Mouse (Mus musculus) E14TG2a.4 (cell line): ENCODE data around the gene Zfp354b.

Experiments used
- H3K27me3 ChIP-seq: 2 replicates; pipeline ENCODE4 v1.6.1; 2014; ENCODE audit warnings: low read length, control low read depth; ENCODE audit not compliant: insufficient read depth
- H3K36me3 ChIP-seq: 2 replicates; pipeline ENCODE4 v1.6.1; 2014; ENCODE audit warnings: low read length, control low read depth; ENCODE audit not compliant: insufficient read depth
- H3K4me1 ChIP-seq: replicated peaks from 2 replicates; pipeline ENCODE4 v1.6.1; 2014; ENCODE audit warnings: low read depth, low read length, control low read depth
- H3K4me3 ChIP-seq: replicated peaks from 2 replicates; pipeline ENCODE4 v1.5.1; 2014; ENCODE audit warnings: mild to moderate bottlenecking, low read length
- H3K9me3 ChIP-seq: 2 replicates; pipeline ENCODE4 v1.6.1; 2014; ENCODE audit warnings: low read length, control low read depth
- CTCF ChIP-seq: conservative IDR thresholded peaks from 2 replicates; pipeline ENCODE4 v1.5.1; 2014; ENCODE audit warnings: low read length
- NANOG ChIP-seq: IDR thresholded peaks from 2 replicates; pipeline ENCODE4 v1.6.1; 2014; ENCODE audit warnings: borderline replicate concordance, low read length, mixed read lengths
- POU5F1 ChIP-seq: IDR thresholded peaks from 2 replicates; pipeline ENCODE4 v1.6.1; 2014; ENCODE audit warnings: low read length, borderline replicate concordance

The Zfp354b gene

DNA sequence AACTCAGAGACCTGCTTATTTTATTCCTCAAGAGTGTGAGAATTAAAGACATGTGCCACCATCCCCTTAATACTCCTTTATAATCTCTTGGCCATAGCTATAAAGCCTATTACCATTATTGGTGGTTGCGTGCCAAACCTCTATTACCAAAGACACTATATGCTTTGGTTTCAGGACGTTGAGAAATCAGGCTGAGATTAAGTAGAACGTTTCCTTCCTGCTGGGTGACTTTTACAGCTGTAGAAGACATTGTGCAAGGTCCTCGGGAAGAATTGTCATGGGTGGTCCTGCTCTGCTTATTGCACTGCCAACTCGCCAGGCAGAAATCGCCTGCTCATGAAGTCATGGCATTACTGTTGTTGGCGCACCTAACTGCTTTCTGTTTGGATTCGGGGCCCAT lies 7.0 kb upstream of the Zfp354b start:
- H3K4me3 ChIP-seq: no peak overlapping the region
- TF ChIP-seq POU5F1 (no peak), CTCF (no peak), NANOG (no peak)
- H3K36me3 ChIP-seq: no peaks in the 10 kb centered on the region
- H3K4me1 ChIP-seq: peaks cover 4% of the 10 kb centered on the region; the same call in 1 of the 2 replicates
- H3K27me3 ChIP-seq: peaks cover 26% of the 10 kb centered on the region
- no peaks in the 10 kb centered on the region for H3K9me3 ChIP-seq

DNA sequence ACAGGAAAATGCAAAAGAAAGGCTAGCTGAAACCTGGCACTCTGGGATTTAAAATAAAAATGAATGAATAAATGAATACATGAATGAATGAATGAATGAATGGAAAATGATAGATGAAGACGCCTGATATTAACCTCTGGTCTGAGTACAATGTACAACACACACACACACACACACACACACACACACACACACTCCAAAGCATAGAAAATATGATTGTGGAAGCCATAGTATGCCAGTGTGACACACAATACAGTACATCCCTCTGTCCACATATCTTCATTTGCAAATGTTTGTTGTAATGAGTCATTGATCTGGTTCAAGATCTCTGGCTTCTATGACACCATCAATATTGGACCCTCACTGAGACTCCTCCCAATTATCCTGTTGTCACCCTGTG lies 607 bp upstream of the Zfp354b start:
- Histone ChIP-seq H3K27me3 (peaks cover 43% of the 10 kb centered on the region), H3K9me3 (no peaks in the 10 kb centered on the region), H3K4me3 (no peak overlapping the region), H3K36me3 (no peaks in the 10 kb centered on the region), H3K4me1 (peaks cover 24% of the 10 kb centered on the region)
- TF ChIP-seq CTCF (no peak), NANOG (no peak), POU5F1 (no peak)

DNA sequence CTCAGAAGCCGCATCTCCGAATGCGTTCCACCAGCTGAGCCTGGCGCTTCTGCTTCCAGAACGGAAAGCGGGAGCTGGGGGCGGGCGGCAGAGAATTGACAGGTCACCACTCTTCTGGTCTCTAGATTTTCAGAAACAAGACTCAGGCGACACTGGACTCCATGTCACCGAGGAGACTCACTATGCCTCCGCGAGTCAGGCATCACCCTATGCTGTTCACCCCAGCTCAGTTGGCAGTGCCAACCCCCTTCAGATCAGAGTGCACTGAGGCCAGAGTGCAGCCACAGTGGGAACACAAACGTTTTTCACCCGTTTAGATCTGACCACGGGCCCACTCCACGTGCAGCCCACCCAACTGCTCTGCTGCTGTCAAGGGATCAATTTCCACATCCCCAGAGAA lies 412 bp downstream of the Zfp354b start:
- H3K9me3 ChIP-seq: no peaks in the 10 kb centered on the region
- H3K36me3 ChIP-seq: no peaks in the 10 kb centered on the region
- peaks cover 44% of the 10 kb centered on the region for H3K27me3 ChIP-seq
- H3K4me1 ChIP-seq: peaks cover 27% of the 10 kb centered on the region
- TF ChIP-seq NANOG: no peak
- TF ChIP-seq CTCF: no peak
- TF ChIP-seq POU5F1: no peak
- H3K4me3 ChIP-seq: peak overlapping the region; percentile 84

DNA sequence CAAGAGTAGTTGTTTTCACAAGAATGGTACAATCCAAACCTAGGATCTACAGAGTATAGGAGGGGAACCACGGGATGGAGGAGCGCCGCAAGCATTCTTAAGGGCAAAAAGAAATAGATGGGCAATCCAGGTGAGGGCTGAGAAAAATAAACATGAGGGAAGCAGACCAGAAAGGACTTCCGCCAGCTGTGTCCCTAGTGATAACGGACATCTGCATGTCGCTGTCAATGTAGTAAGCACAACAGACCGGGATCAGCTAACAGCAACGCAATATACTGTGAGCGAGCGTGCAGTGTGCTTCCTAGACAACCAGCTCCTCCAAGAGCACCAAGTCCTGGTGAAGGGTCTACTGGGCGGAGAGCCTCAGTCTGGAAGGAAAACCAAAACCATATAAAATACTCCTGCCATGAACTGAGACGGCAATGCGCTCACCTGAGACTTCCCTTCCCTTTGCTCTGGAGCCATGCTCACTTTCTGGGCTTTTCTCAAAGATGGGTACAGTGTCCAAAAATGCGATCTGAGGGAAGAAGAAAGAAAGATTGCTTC lies 891 bp downstream of the Zfp354b start:
- Histone ChIP-seq H3K27me3 (peaks cover 43% of the 10 kb centered on the region), H3K4me1 (peaks cover 32% of the 10 kb centered on the region), H3K4me3 (peak overlapping the region; percentile 84), H3K9me3 (no peaks in the 10 kb centered on the region), H3K36me3 (no peaks in the 10 kb centered on the region)
- TF ChIP-seq POU5F1: no peak
- TF ChIP-seq CTCF: no peak
- no peak for TF ChIP-seq NANOG

DNA sequence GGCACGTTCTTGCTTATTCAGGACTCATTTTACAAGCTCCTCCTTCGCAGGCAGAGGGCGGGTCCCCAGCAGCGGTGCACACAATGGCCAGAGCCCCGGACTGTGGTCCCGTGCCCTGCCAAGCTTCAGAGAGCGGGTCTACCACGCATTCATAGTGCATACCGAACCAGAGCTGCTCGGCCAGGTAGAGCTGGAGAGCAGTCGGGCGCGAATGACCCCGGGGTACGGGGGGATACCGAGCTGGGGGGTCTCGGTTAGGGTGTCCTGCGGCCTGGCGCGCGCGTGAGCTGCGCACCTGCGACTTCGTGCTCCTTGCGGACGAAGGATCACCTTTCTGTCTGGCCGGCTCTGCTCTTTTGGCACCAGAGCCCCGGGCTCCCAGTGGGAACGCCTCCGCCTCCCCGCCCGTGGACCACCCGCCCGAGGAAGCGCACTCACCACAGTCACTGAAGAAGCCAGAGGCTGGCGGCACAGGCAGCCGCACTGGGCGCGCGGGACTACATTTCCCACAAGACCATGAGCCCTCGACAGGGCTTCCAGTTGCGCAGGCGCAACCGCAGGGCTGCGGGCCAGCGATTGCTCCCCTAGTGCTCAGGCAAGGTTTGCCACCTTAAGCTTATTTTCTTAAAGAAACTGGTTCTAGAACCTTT lies 15.6 kb downstream of the Zfp354b start, which contains the start of gene Zfp2:
Gene Zfp2, minus strand, starts transcription at position 495 of the 650 bp plus-strand sequence.
- peaks cover 18% of the 10 kb centered on the region for H3K36me3 ChIP-seq
- peak within 1 kb of the TSS; percentile 97 for H3K4me3 ChIP-seq
- H3K27me3 ChIP-seq: no peaks in the 10 kb centered on the region
- peaks cover 42% of the 10 kb centered on the region for H3K4me1 ChIP-seq
- H3K9me3 ChIP-seq: no peaks in the 10 kb centered on the region
- TF ChIP-seq CTCF (peak; percentile 33), POU5F1 (no peak)

DNA sequence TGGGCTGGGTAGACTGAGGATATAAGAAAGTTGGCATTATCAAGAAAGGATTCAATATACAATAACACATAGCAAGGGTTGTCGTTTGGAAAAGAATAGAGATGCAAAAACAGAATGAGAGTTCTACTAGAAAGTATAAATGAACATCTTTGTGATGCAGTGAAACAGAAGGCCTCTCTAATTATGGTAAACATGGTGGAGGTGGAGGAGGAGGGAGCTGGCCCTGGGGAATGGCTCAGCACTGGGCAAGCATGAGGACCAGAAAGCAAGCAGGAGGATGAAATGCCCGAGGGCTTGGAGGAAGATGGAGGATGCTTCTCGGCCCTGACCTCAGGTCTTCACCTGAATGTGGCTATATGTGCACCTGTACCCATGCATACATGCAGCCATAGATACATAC lies 17.0 kb downstream of the Zfp354b start:
- Histone ChIP-seq H3K9me3 (no peaks in the 10 kb centered on the region), H3K36me3 (peaks cover 31% of the 10 kb centered on the region), H3K27me3 (no peaks in the 10 kb centered on the region), H3K4me3 (no peak overlapping the region), H3K4me1 (peaks cover 42% of the 10 kb centered on the region)
- TF ChIP-seq CTCF (no peak), NANOG (no peak), POU5F1 (no peak)

DNA sequence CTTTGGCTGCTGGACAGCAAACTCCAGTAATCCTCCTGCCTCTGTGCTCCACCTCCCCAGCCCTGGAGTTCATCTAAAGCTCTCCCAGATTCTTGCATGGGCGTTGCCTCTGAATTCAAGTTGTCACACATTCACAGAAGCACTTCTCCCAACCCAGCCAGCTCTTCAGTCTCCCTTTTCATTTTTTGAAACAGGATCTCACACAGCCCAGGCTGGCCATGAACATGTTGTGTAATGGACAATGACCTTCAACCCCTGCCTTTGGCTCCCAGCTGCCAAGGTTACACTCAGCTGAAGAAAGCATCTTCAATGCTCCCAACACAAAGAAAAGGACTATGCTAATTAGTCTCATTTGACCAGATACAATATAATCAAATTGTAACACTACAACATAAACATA lies 18.1 kb downstream of the Zfp354b start:
- Histone ChIP-seq H3K9me3 (no peaks in the 10 kb centered on the region), H3K27me3 (no peaks in the 10 kb centered on the region), H3K4me1 (peaks cover 42% of the 10 kb centered on the region), H3K4me3 (no peak overlapping the region), H3K36me3 (peaks cover 39% of the 10 kb centered on the region)
- TF ChIP-seq POU5F1 (no peak), CTCF (no peak), NANOG (no peak)

DNA sequence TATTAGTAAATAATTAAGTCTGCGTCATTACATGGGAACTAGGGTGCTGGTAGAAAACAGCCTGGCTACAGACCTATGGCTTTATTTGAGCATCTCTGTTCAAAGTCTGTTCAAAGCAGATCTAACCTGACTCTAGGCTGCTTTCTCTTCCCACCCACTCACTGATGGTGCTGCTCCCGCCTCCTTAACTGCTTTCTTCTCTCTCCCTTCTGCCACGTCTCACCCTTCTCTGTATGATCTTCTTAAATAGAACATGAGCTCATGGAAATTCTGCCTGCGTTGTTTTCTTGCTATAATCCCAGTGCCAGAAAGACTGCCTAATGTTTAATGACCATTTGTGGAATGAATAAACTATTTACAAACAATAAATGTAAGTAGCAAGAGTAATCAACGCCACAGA lies 23.3 kb downstream of the Zfp354b start:
- Histone ChIP-seq H3K36me3 (peaks cover 79% of the 10 kb centered on the region), H3K27me3 (no peaks in the 10 kb centered on the region), H3K9me3 (no peaks in the 10 kb centered on the region), H3K4me1 (peaks cover 5% of the 10 kb centered on the region), H3K4me3 (no peak overlapping the region)
- TF ChIP-seq CTCF (no peak), NANOG (no peak)

DNA sequence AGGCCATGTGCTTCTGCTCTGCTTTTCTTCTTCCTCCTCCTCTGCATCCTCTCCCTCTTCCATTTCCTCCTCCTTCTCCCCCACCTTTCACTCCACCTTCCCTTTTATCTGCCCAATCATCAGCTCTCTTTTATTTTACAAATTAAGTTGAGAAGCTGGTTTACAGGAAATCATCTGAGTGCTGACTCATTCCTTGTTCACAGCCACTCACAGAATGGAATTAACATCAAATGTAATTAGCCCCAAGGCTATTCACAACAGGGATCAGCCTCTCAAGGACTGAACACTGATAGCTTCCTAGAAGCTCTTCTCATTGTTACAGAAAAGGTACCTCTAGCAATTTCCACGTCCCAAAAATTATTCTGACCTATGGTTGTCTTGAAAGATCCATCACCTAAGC lies 34.1 kb downstream of the Zfp354b start:
- H3K9me3 ChIP-seq: peaks cover 62% of the 10 kb centered on the region
- no peak for TF ChIP-seq POU5F1
- TF ChIP-seq CTCF: no peak
- peak; percentile 68; the same call in 1 of the 2 replicates for TF ChIP-seq NANOG
- peaks cover 38% of the 10 kb centered on the region for H3K36me3 ChIP-seq
- no peaks in the 10 kb centered on the region for H3K27me3 ChIP-seq
- H3K4me1 ChIP-seq: no peaks in the 10 kb centered on the region
- no peak overlapping the region for H3K4me3 ChIP-seq
